Mouse (Mus musculus) adrenal gland, postnatal 25 days (tissue): ENCODE measurements around the gene Taldo1. TPM values are rescaled to one million over a fixed set of nuclear protein-coding genes. Genes with fewer than 3 reads are reported as not detected.
A peak's percentile ranks its signal among the peaks of the same experiment; 100 is the strongest.
"Not testable (repeated sequence)": the region's sequence is repeated elsewhere in the genome, so short reads cannot be mapped to it uniquely, and the experiment has no call there.

Source experiments
- DNase-seq: peaks from one replicate; pipeline ENCODE4 v3.0.0; 2021; ENCODE audit warnings: mixed read lengths
- total RNA-seq: library from RNA; stranded (reverse); gene quantifications from 2 replicates; pipeline ENCODE4 v1.2.3, GENCODE M21; 2021

Taldo1 gene
- total RNA-seq, 1 experiment from 2014 or later: 681 TPM

GRCm38 (mm10) chr7:141387807-141388486 lies 4.1 kb upstream of the Taldo1 start:
- DNase-seq: no peak

- no peak for DNase-seq
These were observed 3.4 kb upstream of the Taldo1 start for GRCm38 (mm10) chr7:141388487-141389109.

DNA sequence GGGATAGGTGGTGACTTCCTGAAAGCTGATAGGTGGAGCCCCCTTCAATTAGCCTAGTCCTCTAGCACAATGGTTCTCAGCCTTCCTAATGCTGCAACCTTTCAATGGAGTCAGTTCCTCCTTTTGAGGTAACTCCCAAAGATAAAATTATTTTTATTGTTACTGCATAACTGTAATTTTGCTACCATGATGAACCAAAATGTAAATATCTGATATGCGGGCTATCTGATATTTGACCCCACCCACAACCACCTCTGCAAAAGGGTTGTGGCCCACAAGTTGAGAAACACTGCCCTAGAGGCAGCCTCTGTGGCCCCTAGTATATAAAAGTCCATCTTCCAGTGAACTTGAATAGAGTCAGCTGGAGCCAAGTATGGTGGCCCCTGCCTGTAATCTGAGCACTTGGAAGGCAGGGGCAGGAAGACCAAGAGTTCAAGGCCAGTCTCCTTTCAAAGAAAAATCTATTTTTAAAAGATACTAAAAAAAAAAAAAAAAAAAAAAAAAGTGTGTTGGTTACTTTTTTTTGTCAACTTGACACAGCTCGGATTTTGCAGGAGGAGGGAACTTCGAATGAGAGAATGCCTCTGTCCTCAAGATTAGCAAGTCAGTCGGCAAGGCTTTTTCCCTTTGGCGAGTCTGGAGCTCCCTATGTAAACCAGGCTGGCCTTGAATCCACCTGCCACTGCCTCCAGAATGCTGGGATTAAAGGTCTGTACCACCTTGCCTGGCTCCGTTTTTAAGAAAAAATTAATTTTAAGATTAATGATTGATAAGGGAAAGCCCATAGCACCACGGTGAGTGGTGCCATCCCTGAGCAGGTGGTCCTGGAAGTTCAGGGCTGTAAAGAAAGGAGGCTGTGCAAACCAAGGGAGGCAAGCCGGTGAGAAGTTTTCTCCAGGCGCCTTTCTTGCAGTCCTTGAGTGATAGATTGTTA lies 1.4 kb upstream of the Taldo1 start:
- no peak for DNase-seq

- no peak for DNase-seq
These were observed 688 bp downstream of the Taldo1 start for GRCm38 (mm10) chr7:141392552-141393222.

GRCm38 (mm10) chr7:141394158-141394557 lies 2.2 kb downstream of the Taldo1 start:
- DNase-seq: no peak

- peak; percentile 81 for DNase-seq
These were observed 2.8 kb downstream of the Taldo1 start for GRCm38 (mm10) chr7:141394771-141395170.

DNA sequence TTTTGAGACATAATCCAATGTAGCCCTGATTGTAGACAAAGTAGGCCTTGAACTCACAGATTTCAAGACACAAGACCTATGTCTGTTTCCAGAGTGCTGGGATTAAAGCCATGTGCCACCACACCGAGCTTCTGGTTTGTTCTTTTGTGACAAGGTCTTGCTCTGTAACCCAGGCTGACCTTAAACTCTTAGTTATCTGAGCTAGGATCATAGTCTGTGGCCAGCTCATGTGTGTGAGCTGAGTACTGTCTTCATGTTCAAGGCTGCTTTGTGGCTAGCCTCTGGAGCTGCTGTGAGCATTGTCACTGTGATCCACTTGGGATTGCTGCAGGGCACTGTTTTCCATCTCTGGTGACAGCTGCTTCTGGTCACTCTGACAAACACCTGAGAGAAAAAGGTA lies 3.3 kb downstream of the Taldo1 start:
- DNase-seq: no peak

DNA sequence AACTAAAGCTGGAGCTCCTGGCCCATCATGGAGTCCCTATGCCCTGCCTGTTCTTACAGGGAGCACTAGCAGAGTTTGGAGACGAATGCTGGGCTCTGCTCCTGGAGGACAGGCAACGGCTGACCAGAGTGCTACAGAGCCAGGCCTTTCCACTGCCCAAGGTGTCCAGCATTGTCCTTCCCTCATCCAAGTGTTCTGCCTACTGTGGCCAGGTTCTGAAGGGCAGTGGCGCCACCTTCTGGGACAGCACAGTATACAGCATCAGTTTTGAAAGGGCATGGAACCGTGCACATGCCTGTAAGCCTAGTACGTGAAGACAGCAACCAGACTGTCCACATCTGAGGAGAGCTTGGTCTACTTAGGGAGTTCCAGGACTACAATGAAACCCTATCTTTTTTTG lies 11.3 kb downstream of the Taldo1 start:
- DNase-seq: peak; percentile 68

DNA sequence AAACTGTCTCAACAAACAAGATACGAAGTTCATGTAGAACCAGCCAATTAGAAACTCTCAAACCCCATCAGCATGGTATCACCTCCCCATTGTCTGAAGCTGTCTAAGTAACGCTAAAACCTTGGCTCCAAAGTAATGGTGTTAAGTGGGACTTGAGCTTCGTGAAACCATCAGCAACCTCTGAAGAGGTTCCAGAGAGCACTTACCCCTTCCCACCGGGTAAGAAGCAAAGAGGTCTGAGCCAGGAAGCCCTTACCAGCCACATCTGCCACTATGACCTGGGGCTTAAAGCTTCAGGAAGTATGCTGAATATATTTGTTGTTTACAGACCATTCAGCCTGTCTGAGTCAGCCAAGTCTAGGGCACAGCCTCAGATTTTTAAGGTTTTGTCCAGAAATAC lies 13.5 kb downstream of the Taldo1 start:
- DNase-seq: no peak

GRCm38 (mm10) chr7:141407670-141408069 lies 15.7 kb downstream of the Taldo1 start:
- DNase-seq: not testable (repeated sequence)

GRCm38 (mm10) chr7:141408833-141409232 lies 16.8 kb downstream of the Taldo1 start:
- peak; percentile 89 for DNase-seq

DNA sequence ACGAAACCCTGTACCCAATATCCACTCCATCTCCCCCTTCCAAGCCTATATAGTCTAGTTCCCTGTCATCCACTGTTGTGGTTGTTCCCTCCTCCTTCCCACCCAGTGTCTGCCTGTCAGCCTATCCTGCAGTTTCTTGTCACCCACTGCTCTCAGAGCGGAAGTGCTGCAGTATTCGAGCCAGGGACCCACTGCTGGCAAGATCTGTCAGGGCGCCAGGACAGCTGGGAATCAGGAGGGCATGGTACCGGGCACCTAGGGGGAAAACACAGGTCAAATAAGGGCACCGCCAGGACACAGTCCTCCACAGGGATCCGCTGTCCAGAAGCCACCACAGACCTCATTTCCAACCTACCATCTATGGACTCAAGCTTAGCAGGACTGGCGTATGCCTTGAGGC lies 18.6 kb downstream of the Taldo1 start:
- DNase-seq: no peak

DNA sequence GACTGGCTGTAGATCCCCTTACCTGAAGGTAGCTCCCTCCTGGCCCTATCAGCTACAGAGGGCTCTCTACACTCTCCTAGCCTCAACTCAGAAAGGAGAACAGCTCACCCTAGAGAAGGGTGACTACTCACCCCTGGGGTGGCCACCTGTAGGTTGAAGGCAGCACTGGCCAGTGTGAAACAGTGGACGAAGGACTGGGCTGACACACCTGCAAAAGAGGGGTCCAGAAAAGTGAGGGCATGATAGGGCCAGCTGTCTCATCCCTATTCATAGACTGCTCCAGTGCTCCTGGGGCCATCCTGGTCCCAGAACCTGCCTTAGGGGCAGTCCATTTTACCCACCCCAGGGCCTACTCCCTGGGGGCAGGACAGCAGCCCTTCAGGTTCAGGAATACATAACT lies 19.7 kb downstream of the Taldo1 start:
- no peak for DNase-seq

DNA sequence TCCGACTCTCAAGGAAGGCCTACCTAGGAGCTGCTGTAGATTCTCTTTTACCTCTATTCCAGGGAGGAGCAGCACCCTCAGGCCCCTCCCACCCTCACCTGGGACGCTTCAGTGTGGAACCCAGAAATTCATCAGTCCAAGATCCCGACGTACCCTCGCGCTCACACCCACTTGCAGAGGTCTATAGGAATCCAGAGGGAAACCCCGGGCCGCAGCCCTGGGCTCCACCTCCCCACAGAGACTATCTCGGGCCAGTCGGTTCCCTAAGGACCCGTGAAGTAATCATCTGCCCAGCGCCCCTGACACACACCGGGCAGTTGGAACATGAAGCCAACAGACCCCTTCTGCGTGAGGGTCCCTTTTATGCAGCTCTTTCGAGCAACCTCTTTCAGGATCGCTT lies 21.3 kb downstream of the Taldo1 start:
- DNase-seq: peak; percentile 19

GRCm38 (mm10) chr7:141413809-141414584 lies 22.0 kb downstream of the Taldo1 start, which contains the start of gene Gatd1:
Gene Gatd1 (minus strand): TSS chr7:141414136.
- peak; percentile 100 for DNase-seq

- DNase-seq: no peak
These were observed 24.3 kb downstream of the Taldo1 start for GRCm38 (mm10) chr7:141416144-141416841.

DNA sequence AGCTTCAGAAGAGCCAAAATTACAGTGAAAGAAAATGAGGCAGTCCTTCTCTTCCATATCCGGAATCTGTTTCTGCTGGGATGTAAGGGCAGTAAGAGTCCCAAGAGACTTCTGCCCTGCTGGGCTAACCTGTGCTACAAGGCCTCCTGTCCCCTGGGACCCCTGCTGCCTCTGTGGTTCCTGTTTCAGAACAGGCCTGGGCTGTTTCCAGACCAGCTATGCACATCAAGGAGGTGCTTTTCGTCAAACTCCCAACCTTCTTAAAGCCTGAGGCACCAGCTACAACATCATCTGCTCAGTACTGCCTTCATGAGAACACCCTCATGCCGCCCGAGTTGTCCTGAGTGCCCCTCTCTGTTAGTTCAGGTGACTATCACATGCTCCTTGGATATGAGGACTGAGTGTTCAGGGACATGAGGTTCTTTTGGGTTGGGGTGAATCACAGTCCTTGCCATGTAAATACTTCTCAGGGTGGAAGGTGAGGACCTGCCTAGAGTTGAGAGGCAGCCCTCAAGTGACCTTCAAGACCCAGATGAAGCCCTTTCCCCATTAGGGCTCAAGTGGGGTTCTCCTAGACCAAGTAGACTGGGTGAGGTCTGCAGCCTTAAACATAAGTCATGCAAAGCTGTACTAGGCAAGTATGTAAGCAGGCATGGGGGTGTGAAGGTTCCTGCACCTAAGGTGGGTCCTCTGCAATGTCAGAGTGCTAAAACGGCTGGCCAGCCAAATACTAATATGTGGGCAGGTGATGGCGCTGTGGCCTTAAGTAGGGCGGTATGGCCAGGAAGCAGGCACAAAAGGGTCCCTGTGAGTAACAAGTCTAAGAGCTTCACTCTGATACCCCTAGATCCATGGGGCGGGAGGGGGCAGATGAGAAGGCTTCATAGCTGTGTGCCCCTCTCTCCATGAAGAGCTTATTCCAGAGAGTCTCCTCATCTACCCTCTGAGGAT lies 26.0 kb downstream of the Taldo1 start:
- DNase-seq: no peak

- no peak for DNase-seq
These were observed 27.0 kb downstream of the Taldo1 start for GRCm38 (mm10) chr7:141418970-141419369.

- no peak for DNase-seq
These were observed 28.2 kb downstream of the Taldo1 start for GRCm38 (mm10) chr7:141420030-141420702.
